Mouse (Mus musculus): ENCODE data around the gene Xpc. TPM values are rescaled to one million over a fixed set of nuclear protein-coding genes. Genes with fewer than 3 reads are reported as not detected.
A peak's percentile ranks its signal among the peaks of the same experiment; 100 is the strongest.

Xpc gene
- polyA plus RNA-seq, 1 experiment from 2014 or later: 23.7 TPM

GRCm38 (mm10) chr6:91452056-91452455 is 63.6 kb downstream of the Xpc start:
- no peak overlapping the region for H3K27ac ChIP-seq
- H3K4me1 ChIP-seq (replicated peaks): peaks cover 14% of the 10 kb centered on the region; the same call in 1 of the 2 replicates
- WGBS: 55% methylated on average over 1 of the region's 1 CpGs
- no peaks in the 10 kb centered on the region for H3K36me3 ChIP-seq
- no peaks in the 10 kb centered on the region for H3K9me3 ChIP-seq
- 0 out of 2 replicates have a peak, but pooled peaks cover 4% of the 10 kb centered on the region for H3K27me3 ChIP-seq (ENCODE audit: insufficient read depth, poor library complexity, severe bottlenecking)
- H3K4me3 ChIP-seq: no peak overlapping the region
- peak; percentile 7 for DNase-seq (ENCODE audit: low spot score)

DNA sequence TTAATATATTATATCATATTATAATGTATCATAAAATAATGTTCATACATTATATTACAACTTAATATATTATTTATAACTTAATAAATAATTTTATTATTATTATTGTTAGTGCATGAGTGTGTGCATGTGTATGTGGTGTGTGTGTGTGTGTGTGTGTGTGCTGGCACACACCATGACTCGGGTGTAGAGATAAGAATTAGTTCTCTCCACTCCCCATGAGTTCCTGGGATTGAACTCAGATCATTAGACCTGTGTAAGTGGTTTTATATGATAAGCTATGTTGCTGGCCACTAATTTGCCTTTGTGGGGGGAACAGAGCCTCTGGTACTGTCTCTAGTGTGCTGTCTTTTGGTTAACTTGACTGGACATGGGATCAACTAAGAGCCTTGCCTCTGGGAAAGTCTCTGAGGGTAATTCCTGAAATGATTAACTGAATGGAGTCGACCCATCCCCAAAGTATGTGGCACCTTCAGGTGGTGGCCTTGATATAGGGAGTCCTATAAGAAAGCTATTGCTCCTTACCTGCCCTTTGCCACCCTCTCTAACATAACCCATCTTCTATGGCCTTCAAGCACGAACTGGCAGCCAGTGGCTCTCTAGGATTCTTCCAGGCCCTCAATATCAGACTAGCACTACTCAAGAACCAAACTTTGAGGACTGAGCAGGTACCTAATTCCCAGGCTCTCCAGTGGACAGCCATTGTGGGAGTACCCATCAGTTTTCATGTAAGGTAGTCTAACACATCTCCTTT is 66.0 kb downstream of the Xpc start:
- no peak for DNase-seq (ENCODE audit: low spot score)
- Histone ChIP-seq H3K4me1 (replicated peaks) (peaks cover 14% of the 10 kb centered on the region; the same call in 1 of the 2 replicates), H3K9me3 (no peaks in the 10 kb centered on the region), H3K27me3 (ENCODE audit: insufficient read depth, poor library complexity, severe bottlenecking) (peaks cover 11% of the 10 kb centered on the region; the same call in 1 of the 2 replicates), H3K4me3 (no peak overlapping the region), H3K27ac (no peak overlapping the region), H3K36me3 (no peaks in the 10 kb centered on the region)
- WGBS: 66% methylated on average over 3 of the region's 3 CpGs

GRCm38 (mm10) chr6:91445316-91445715 is 70.4 kb downstream of the Xpc start:
- no peaks in the 10 kb centered on the region for H3K9me3 ChIP-seq
- peaks cover 11% of the 10 kb centered on the region; the same call in 1 of the 2 replicates for H3K27me3 ChIP-seq (ENCODE audit: insufficient read depth, poor library complexity, severe bottlenecking)
- 77% methylated on average over 3 of the region's 3 CpGs for WGBS
- H3K27ac ChIP-seq: no peak overlapping the region
- DNase-seq (ENCODE audit: low spot score): no peak
- no peaks in the 10 kb centered on the region for H3K36me3 ChIP-seq
- no peak overlapping the region for H3K4me3 ChIP-seq
- H3K4me1 ChIP-seq (replicated peaks): peaks cover 11% of the 10 kb centered on the region

DNA sequence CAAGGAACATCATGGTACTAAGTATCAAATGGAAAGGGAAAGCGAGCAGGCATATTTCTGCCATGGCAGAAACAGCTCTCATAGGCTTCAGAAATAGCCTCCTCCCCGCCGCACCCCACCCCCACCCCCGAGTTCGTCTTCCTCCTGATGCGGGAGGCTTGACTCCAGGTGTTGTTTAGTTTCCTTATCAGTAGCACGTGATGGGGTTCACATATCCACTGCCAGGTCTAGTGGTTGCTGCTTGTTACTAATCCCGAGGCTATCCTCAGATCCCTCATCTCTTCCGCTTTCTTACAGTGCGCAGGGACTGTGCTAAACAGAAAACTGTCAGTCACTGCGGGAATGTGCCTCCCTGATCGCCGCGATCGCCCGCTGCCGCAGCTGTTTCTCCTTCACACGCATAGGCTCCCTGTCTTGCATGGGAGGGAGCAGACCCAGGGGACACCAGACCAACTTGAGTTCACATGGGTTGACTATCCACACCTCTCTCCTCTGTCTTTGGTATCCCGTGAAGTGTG is 74.5 kb downstream of the Xpc start:
- no peak for DNase-seq (ENCODE audit: low spot score)
- H3K4me3 ChIP-seq: peak overlapping the region; percentile 73
- no peaks in the 10 kb centered on the region for H3K9me3 ChIP-seq
- WGBS: 3% methylated on average over 19 of the region's 19 CpGs
- H3K27ac ChIP-seq: peak overlapping the region; percentile 85
- H3K27me3 ChIP-seq (ENCODE audit: insufficient read depth, poor library complexity, severe bottlenecking): peaks cover 11% of the 10 kb centered on the region
- peaks cover 15% of the 10 kb centered on the region for H3K4me1 ChIP-seq (replicated peaks)
- H3K36me3 ChIP-seq: no peaks in the 10 kb centered on the region

- 2% methylated on average over 30 of the region's 30 CpGs for WGBS
- no peaks in the 10 kb centered on the region for H3K36me3 ChIP-seq
- H3K9me3 ChIP-seq: no peaks in the 10 kb centered on the region
- H3K4me3 ChIP-seq: peak overlapping the region; percentile 73
- H3K27ac ChIP-seq: peak overlapping the region; percentile 85
- peaks cover 15% of the 10 kb centered on the region for H3K4me1 ChIP-seq (replicated peaks)
- DNase-seq (ENCODE audit: low spot score): peak; percentile 97
- peaks cover 11% of the 10 kb centered on the region for H3K27me3 ChIP-seq (ENCODE audit: insufficient read depth, poor library complexity, severe bottlenecking)
Observed at GRCm38 (mm10) chr6:91440474-91441144, 75.1 kb downstream of the Xpc start.

Other genes with a start within 250 kb of the Xpc start
- gene Wnt7a, start 104.5 kb downstream of the Xpc start, polyA plus RNA-seq (2016; fragmentation: Nextera tagmentation; extraction: Ambion mirVana): 10.0 and 11.0 TPM in 2 replicates
- gene Chchd4, start 42.3 kb downstream of the Xpc start, polyA plus RNA-seq (2016; fragmentation: Nextera tagmentation; extraction: Ambion mirVana): 26.7 and 34.2 TPM in 2 replicates
- gene Tmem43, start 42.2 kb downstream of the Xpc start, polyA plus RNA-seq (2016; fragmentation: Nextera tagmentation; extraction: Ambion mirVana): 61.9 and 62.7 TPM in 2 replicates
- 340 and 380 TPM in 2 replicates for gene Lsm3, start within 50 bp of the Xpc start, polyA plus RNA-seq (2016; fragmentation: Nextera tagmentation; extraction: Ambion mirVana)
- 58.9 and 60.0 TPM in 2 replicates for gene Slc6a6, start 168.2 kb upstream of the Xpc start, polyA plus RNA-seq (2016; fragmentation: Nextera tagmentation; extraction: Ambion mirVana)

Data from hindbrain, embryonic 10.5 days (tissue).